Mouse (Mus musculus) ES-E14 (cell line): ENCODE results near the gene Dach2. TPM values are rescaled to one million over a fixed set of nuclear protein-coding genes. Genes with fewer than 3 reads are reported as not detected.

Experiments used
- DNase-seq: peaks from one replicate; pipeline ENCODE4 v3.0.0-alpha.2; 2013; ENCODE audit warnings: low read depth, low spot score
- H3K27ac ChIP-seq: 2 replicates; pipeline ENCODE4 v1.5.1; 2012; ENCODE audit warnings: low read depth, mild to moderate bottlenecking, low read length, moderate library complexity, mixed read lengths; ENCODE audit not compliant: poor library complexity, insufficient read depth, severe bottlenecking
- H3K36me3 ChIP-seq: 2 replicates; pipeline ENCODE4 v1.6.1; 2012; ENCODE audit warnings: mild to moderate bottlenecking, low read length, moderate library complexity, mixed read lengths; ENCODE audit not compliant: control insufficient read depth, poor library complexity, insufficient read depth, severe bottlenecking
- H3K4me1 ChIP-seq, 2 experiments: fragments of 150-350 bp in 1 of 2; sonication (generic) in 1 of 2; 2 replicates each; pipeline ENCODE4 v1.6.1; 2012; ENCODE audit warnings: low read length in 2 of 2, mild to moderate bottlenecking in 1 of 2, mixed read lengths in 1 of 2; ENCODE audit not compliant: control insufficient read depth in 2 of 2, insufficient read depth in 2 of 2, poor library complexity in 1 of 2
- H3K4me3 ChIP-seq, 2 experiments: fragments of 150-350 bp in 1 of 2; sonication (generic) in 1 of 2; 2 replicates each; pipeline ENCODE4 v1.5.1; 2012; ENCODE audit warnings: low read length in 2 of 2, low read depth in 1 of 2, mild to moderate bottlenecking in 1 of 2, mixed read lengths in 1 of 2; ENCODE audit not compliant: insufficient read depth in 1 of 2, poor library complexity in 1 of 2, severe bottlenecking in 1 of 2
- H3K9ac ChIP-seq: 2 replicates; pipeline ENCODE4 v1.6.1; 2012; ENCODE audit warnings: low read depth, mild to moderate bottlenecking, low read length, mixed read lengths; ENCODE audit not compliant: poor library complexity, insufficient read depth, severe bottlenecking
- H3K9me3 ChIP-seq: fragments of 150-350 bp; sonication (generic); 2 replicates; pipeline ENCODE4 v1.6.1; 2012; ENCODE audit warnings: low read depth, mild to moderate bottlenecking, low read length; ENCODE audit not compliant: control insufficient read depth, insufficient read depth
- CHD2 ChIP-seq: IDR thresholded peaks from 2 replicates; pipeline ENCODE4 v1.6.1; 2014; ENCODE audit warnings: mild to moderate bottlenecking, low read depth, low read length, inconsistent platforms
- HCFC1 ChIP-seq: IDR thresholded peaks from 2 replicates; pipeline ENCODE4 v1.6.1; 2012; ENCODE audit warnings: low read length, inconsistent platforms, borderline replicate concordance; ENCODE audit not compliant: insufficient read depth
- MAFK ChIP-seq: IDR thresholded peaks from 2 replicates; pipeline ENCODE4 v1.6.1; 2014; ENCODE audit warnings: mild to moderate bottlenecking, low read depth, low read length, inconsistent platforms; ENCODE audit not compliant: insufficient read depth
- ZC3H11A ChIP-seq: IDR thresholded peaks from 2 replicates; pipeline ENCODE4 v1.6.1; 2012; ENCODE audit warnings: low read depth, mild to moderate bottlenecking, inconsistent platforms, low read length, borderline replicate concordance
- ZNF384 ChIP-seq: IDR thresholded peaks from 2 replicates; pipeline ENCODE4 v1.6.1; 2012; ENCODE audit warnings: low read depth, low read length, inconsistent platforms
- in situ Hi-C, 2 experiments: fragments of 600-800 bp; cut with MboI; formaldehyde crosslinking; loops; one replicate each; pipeline ENCODE4 v1.15.1; 2025; ENCODE audit warnings: low sequenced_read_pairs in 2 of 2, inconsistent platforms in 1 of 2; ENCODE audit not compliant: unreplicated experiment in 2 of 2
- total RNA-seq: library from RNA; depleted of rRNA; stranded (reverse); fragments of 300-350 nt; gene quantifications from 2 replicates; pipeline ENCODE4 v1.2.3, GENCODE M21; 2012

Dach2 gene
- total RNA-seq, 1 experiment: 0.58 TPM

DNA sequence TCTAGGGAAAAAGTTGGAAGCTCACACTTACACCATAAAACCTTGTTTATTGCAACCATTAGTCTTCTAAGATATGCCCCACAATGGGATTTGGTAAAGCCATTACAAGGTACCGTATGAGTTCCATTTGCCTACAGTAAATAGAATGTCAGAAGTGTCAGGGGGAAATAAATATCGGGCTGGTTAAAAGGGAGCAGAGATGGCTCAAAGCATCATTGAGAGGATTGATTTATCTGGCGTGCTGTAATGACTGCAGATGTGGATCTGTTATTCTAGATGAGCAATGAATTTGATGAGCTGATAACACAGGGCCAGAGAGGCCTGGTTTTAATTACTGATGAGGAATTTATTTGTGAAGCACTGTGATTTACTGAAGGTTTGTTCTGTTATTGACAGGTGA is 40.8 kb downstream of the Dach2 start:
- H3K9ac ChIP-seq: no peak overlapping the region
- no peaks in the 10 kb centered on the region for H3K36me3 ChIP-seq
- in situ Hi-C loops: no loop called here
- DNase-seq: no peak
- no peak for TF ChIP-seq ZNF384
- TF ChIP-seq MAFK: no peak
- TF ChIP-seq CHD2: no peak
- no peak for TF ChIP-seq HCFC1
- no peak for TF ChIP-seq ZC3H11A
- H3K4me1 ChIP-seq: no peaks in the 10 kb centered on the region
- H3K27ac ChIP-seq: no peak overlapping the region
- no peak overlapping the region for H3K4me3 ChIP-seq
- no peaks in the 10 kb centered on the region for H3K9me3 ChIP-seq

DNA sequence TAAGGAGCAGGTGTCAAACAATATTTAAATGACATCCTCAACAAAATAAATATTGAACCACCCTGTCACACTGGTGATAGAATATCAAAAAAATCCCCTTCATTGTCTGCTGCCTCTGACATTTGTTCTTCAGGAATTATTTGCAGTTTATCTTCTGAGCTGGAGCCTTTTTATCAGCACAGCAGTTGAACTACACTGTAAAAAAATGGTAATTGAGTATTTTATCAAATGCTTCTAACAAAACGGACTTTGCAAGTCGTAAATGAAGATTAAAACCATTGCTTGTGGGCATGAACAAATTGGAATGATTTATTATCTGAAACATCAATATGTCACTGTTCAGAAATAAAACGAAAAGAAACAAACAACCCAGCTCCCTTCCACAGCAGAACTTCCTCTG is 97.1 kb downstream of the Dach2 start:
- Histone ChIP-seq H3K4me3 (no peak overlapping the region), H3K4me1 (no peaks in the 10 kb centered on the region), H3K9me3 (no peaks in the 10 kb centered on the region), H3K9ac (no peak overlapping the region), H3K36me3 (no peaks in the 10 kb centered on the region), H3K27ac (no peak overlapping the region)
- DNase-seq: no peak
- no peak for TF ChIP-seq ZC3H11A
- no peak for TF ChIP-seq HCFC1
- TF ChIP-seq CHD2: no peak
- TF ChIP-seq MAFK: no peak
- TF ChIP-seq ZNF384: no peak
- in situ Hi-C loops: no loop called here

DNA sequence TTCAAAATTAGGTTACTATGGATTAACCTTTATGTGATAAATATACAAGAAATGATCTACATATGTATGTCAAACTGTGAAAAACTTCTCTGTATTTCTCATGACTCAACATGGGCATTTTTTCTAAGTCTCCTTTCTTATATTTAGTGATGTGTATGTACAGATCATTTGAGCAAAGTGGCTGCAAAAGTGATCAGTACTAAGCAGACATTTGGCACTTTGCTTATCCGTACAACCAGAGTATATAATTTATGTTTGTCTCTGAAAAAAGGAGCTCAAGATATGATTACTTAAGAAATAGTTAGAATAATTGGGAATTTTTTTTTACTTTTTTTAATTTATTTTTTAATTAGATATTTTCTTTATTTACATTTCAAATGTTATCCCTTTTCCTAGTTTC is 111.4 kb downstream of the Dach2 start:
- DNase-seq: no peak
- Histone ChIP-seq H3K4me3 (no peak overlapping the region), H3K27ac (no peak overlapping the region), H3K9ac (no peak overlapping the region), H3K4me1 (no peaks in the 10 kb centered on the region), H3K36me3 (no peaks in the 10 kb centered on the region), H3K9me3 (no peaks in the 10 kb centered on the region)
- in situ Hi-C loops: no loop called here
- TF ChIP-seq ZC3H11A (no peak), ZNF384 (no peak), MAFK (no peak), HCFC1 (no peak), CHD2 (no peak)

DNA sequence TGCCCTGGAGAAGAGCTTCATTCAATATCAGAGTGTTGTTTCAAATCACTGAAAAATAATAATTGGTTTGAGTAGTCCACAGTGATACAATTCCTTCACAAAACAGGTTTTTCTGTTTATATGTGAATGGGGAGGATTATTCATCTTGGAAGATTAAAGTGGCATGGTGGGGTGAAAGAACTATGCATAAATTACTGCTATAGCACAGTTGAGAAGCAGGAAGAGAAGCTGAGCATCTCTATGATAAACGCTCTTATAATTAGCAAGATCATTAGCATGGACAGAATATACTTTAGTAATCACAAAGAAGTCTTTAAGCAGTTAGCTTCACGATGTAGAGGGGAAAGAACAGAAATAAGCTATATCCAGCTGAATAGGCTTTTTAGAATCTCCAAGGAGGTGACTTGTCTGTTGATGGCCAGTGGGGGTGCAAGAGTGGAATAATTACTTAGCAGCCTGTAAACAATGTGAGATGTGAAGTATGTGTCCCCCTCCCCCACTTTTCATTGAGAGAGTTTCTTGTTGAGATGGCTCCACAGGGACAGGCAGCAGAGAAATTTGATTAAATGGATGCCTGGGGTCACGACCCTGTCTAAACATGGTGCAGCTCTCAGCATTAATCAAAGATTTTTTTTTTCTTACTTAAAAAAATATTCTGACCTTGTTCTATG is 124.3 kb downstream of the Dach2 start:
- Histone ChIP-seq H3K9me3 (no peaks in the 10 kb centered on the region), H3K4me3 (no peak overlapping the region), H3K4me1 (no peaks in the 10 kb centered on the region), H3K9ac (no peak overlapping the region), H3K36me3 (no peaks in the 10 kb centered on the region), H3K27ac (no peak overlapping the region)
- in situ Hi-C loops: no loop called here
- TF ChIP-seq ZC3H11A (no peak), HCFC1 (no peak), ZNF384 (no peak), CHD2 (no peak), MAFK (no peak)
- DNase-seq: no peak
